Comparison of ENCODE assay signal across 8 mouse cellular contexts in the genomic region with DNA sequence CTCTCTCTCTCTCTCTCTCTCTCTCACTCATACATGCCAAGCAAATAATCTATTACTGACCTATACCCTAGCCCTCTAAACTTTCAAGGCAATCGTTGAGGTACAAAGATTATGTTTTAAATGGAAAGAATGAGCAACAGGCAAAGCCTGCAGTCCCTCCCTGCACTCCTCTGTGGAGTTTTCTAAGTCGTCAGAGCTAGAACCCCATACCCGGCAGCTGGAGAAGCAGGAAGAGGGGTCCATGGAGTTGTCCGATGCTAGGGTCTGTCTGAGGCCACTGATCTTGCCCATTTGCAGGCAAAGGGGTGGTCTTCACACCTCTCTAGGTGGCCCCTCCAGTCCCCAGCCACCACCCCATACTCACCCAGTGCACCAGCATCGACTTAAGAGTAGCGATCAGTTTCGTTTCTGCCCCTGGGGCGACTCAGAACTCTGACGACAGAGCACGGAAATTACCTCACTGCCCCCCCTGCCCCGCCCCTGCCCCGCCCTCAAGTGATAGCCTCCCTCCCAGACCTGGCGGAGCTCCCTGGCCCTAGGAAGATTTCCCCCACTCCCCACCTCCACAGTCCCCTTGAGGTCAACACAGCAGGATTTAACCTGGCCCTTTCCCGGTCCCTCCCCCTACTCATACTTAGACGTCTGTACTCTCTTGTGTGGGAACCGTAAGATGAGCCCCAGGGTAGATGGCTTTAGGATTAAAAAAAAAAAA. TPM values are rescaled to one million over a fixed set of nuclear protein-coding genes. Genes with fewer than 3 reads are reported as not detected.
DNase-seq lines count a peak whose midpoint lies in the region; ATAC-seq lines count a peak whose summit lies in the region.

TSS of gene Helz2 (minus strand) at position 426 of the 712 bp plus-strand sequence.

- ATAC-seq in heart, embryonic 16.5 days (replicated peaks; ENCODE audit: extremely low read depth, insufficient read depth, low FRiP score): peak; percentile 77
- ATAC-seq in megakaryocyte progenitor cell, adult 5-6 weeks (replicated peaks; ENCODE audit: poor library complexity): peak; percentile 81
- ATAC-seq in stomach, embryonic 16.5 days (ENCODE audit: insufficient read depth, low FRiP score): peak; percentile 81

- H3K4me2 ChIP-seq in heart, embryonic 16.5 days (ENCODE audit: low read depth, low read length): peak within 1 kb of the TSS; percentile 67
- H3K4me2 ChIP-seq in stomach, embryonic 16.5 days (ENCODE audit: low read depth, low read length): peak within 1 kb of the TSS; percentile 71

- no peaks in the 10 kb centered on the region for H3K27me3 ChIP-seq in heart, embryonic 16.5 days (ENCODE audit: control insufficient read depth, insufficient read depth, low read length)
- no peaks in the 10 kb centered on the region for H3K27me3 ChIP-seq in stomach, embryonic 16.5 days (ENCODE audit: control insufficient read depth, insufficient read depth, low read length)

- H3K27ac ChIP-seq in heart, embryonic 16.5 days (ENCODE audit: low read length): no peak within 1 kb of the TSS
- H3K27ac ChIP-seq in stomach, embryonic 16.5 days (ENCODE audit: low read length): no peak within 1 kb of the TSS

- H3K4me1 ChIP-seq in heart, embryonic 16.5 days (ENCODE audit: control insufficient read depth, insufficient read depth, low read length): peaks cover 5% of the 10 kb centered on the region
- peaks cover 4% of the 10 kb centered on the region for H3K4me1 ChIP-seq in stomach, embryonic 16.5 days (ENCODE audit: control insufficient read depth, insufficient read depth, low read length)

- no peaks in the 10 kb centered on the region for H3K9me3 ChIP-seq in heart, embryonic 16.5 days (replicated peaks; ENCODE audit: control insufficient read depth, low read length)
- H3K9me3 ChIP-seq in stomach, embryonic 16.5 days (replicated peaks; ENCODE audit: control insufficient read depth, low read length): no peaks in the 10 kb centered on the region

- peak within 1 kb of the TSS; percentile 56 for H3K4me3 ChIP-seq in heart, embryonic 16.5 days (ENCODE audit: low read length)
- peak within 1 kb of the TSS; percentile 68 for H3K4me3 ChIP-seq in stomach, embryonic 16.5 days (replicated peaks; ENCODE audit: low read length)

- H3K36me3 ChIP-seq in heart, embryonic 16.5 days (ENCODE audit: control insufficient read depth, insufficient read depth): no peaks in the 10 kb centered on the region
- H3K36me3 ChIP-seq in stomach, embryonic 16.5 days (ENCODE audit: control insufficient read depth, insufficient read depth, low read length): no peaks in the 10 kb centered on the region

- peak within 1 kb of the TSS; percentile 72 for H3K9ac ChIP-seq in heart, embryonic 16.5 days (ENCODE audit: low read length)
- H3K9ac ChIP-seq in stomach, embryonic 16.5 days (ENCODE audit: low read length): peak within 1 kb of the TSS; percentile 84

- peak; percentile 61 for DNase-seq in gastrocnemius, postnatal 25 days
- no peak for DNase-seq in gastrocnemius, postnatal 4 days (ENCODE audit: low spot score in 2 of 2)
- DNase-seq in embryo, embryonic 9.5 days (ENCODE audit: extremely low spot score): peak; percentile 33
- peak; percentile 65 to 79 for DNase-seq in kidney, postnatal 25 days
- no peak for DNase-seq in cerebellum, adult 18-20 months

- 2% methylated on average over 16 of the region's 16 CpGs for WGBS in heart, embryonic 16.5 days
- 7% methylated on average over 16 of the region's 16 CpGs for WGBS in stomach, embryonic 16.5 days

RNA-seq across cellular contexts. Expression of gene Helz2, which starts in this region (rescaled TPM):
- 1 to 10 TPM; 2.5 to 3.4 TPM for total RNA-seq in gastrocnemius, postnatal 25 days (2021)
- total RNA-seq in gastrocnemius, postnatal 4 days (2021): 1 to 10 TPM; 4.5 to 6.0 TPM
- 1.2 and 1.5 TPM in 2 replicates for polyA plus RNA-seq in heart, embryonic 16.5 days (2015; fragmentation: Nextera tagmentation; extraction: Ambion mirVana)
- total RNA-seq in megakaryocyte progenitor cell, adult 5-6 weeks (2015): 3.4 and 5.0 TPM in 2 replicates
- total RNA-seq in megakaryocyte progenitor cell, adult 5-6 weeks (2017): 4.0 and 4.8 TPM in 2 replicates
- 1.9 and 2.8 TPM in 2 replicates for polyA plus RNA-seq in stomach, embryonic 16.5 days (2015; fragmentation: Nextera tagmentation; extraction: Ambion mirVana)

Comparison
In these comparisons a context has a peak if more than half of its experiments do, and no peak if none do; other contexts are left out.
1. DNase-seq: peak in gastrocnemius, postnatal 25 days (single experiment), embryo, embryonic 9.5 days (single experiment) and kidney, postnatal 25 days (2 of 2); none in gastrocnemius, postnatal 4 days (0 of 2) and cerebellum, adult 18-20 months (0 of 2).
2. Peak in every context shown above with its lines, with median percentiles within 50 percentile points of each other: ATAC-seq.